Mouse (Mus musculus) activated CD4-positive, CD25-positive, alpha-beta regulatory T cell, adult 4 months (primary cell): ENCODE results near the gene Tmem191c. TPM values are rescaled to one million over a fixed set of nuclear protein-coding genes. Genes with fewer than 3 reads are reported as not detected.

Experiments
- ATAC-seq: one replicate; pipeline ENCODE4 v1.8.0; 2017
- polyA plus RNA-seq, 2 experiments: library from polyadenylated mRNA; unstranded; fragments of 100-300 nt; shearing (Covaris generic); gene quantifications; one replicate each; pipeline ENCODE4 v1.2.1; 2017

The Tmem191c gene
- polyA plus RNA-seq, 2 experiments from 2014 or later, result 30.6 to 32.6 TPM

- no peak for ATAC-seq
Measured at GRCm38 (mm10) chr16:17267937-17268336, 7.9 kb upstream of the Tmem191c start.

- no peak for ATAC-seq
Measured at GRCm38 (mm10) chr16:17269872-17270271, 6.0 kb upstream of the Tmem191c start.

GRCm38 (mm10) chr16:17271124-17271523 is 4.8 kb upstream of the Tmem191c start:
- ATAC-seq, result no peak

- no peak for ATAC-seq
Measured at GRCm38 (mm10) chr16:17271856-17272255, 4.0 kb upstream of the Tmem191c start.

GRCm38 (mm10) chr16:17276164-17277151 is 581 bp downstream of the Tmem191c start:
- ATAC-seq, result peak; percentile 78

- ATAC-seq, result peak; percentile 45
Measured at GRCm38 (mm10) chr16:17277342-17278211, 1.7 kb downstream of the Tmem191c start.

GRCm38 (mm10) chr16:17280471-17280870 is 4.6 kb downstream of the Tmem191c start:
- no peak for ATAC-seq

- no peak for ATAC-seq
Measured at GRCm38 (mm10) chr16:17283151-17283550, 7.3 kb downstream of the Tmem191c start.

GRCm38 (mm10) chr16:17287103-17287502 is 11.2 kb downstream of the Tmem191c start:
- ATAC-seq, result no peak

GRCm38 (mm10) chr16:17291016-17291415 is 15.1 kb downstream of the Tmem191c start:
- ATAC-seq, result no peak

GRCm38 (mm10) chr16:17292751-17293150 is 16.9 kb downstream of the Tmem191c start:
- peak; percentile 59 for ATAC-seq

- ATAC-seq, result no peak
Measured at GRCm38 (mm10) chr16:17300818-17301217, 24.9 kb downstream of the Tmem191c start.

GRCm38 (mm10) chr16:17303521-17304245 is 27.8 kb downstream of the Tmem191c start:
- ATAC-seq, result no peak

GRCm38 (mm10) chr16:17307461-17307860 is 31.6 kb downstream of the Tmem191c start:
- ATAC-seq, result no peak

- no peak for ATAC-seq
Measured at GRCm38 (mm10) chr16:17309036-17309435, 33.2 kb downstream of the Tmem191c start.

GRCm38 (mm10) chr16:17312531-17312930 is 36.7 kb downstream of the Tmem191c start:
- ATAC-seq, result no peak

- no peak for ATAC-seq
Measured at GRCm38 (mm10) chr16:17316554-17316953, 40.7 kb downstream of the Tmem191c start.

- ATAC-seq, result no peak
Measured at GRCm38 (mm10) chr16:17321481-17321880, 45.6 kb downstream of the Tmem191c start.

GRCm38 (mm10) chr16:17324745-17325144 is 48.9 kb downstream of the Tmem191c start:
- no peak for ATAC-seq

GRCm38 (mm10) chr16:17326064-17326463 is 50.2 kb downstream of the Tmem191c start:
- no peak for ATAC-seq

- ATAC-seq, result no peak
Measured at GRCm38 (mm10) chr16:17329848-17330570, 54.1 kb downstream of the Tmem191c start.

GRCm38 (mm10) chr16:17331116-17331515 is 55.2 kb downstream of the Tmem191c start, which contains the start of gene Serpind1:
Gene Serpind1 (plus strand): TSS chr16:17331371.
- ATAC-seq, result no peak
